Mouse (Mus musculus) heart, adult 2 months (tissue): ENCODE data around the gene Mta3.

Experiments used
- CTCF ChIP-seq: fragments of 200-600 bp; IDR thresholded peaks from 2 replicates; pipeline ENCODE4 v1.8.1; 2022; ENCODE audit warnings: antibody characterized with exemption, mild to moderate bottlenecking, moderate library complexity
- POLR2A ChIP-seq: fragments of 200-500 bp; IDR thresholded peaks from 2 replicates; pipeline ENCODE4 v1.6.1; 2011; ENCODE audit warnings: mild to moderate bottlenecking, low read depth, low read length, control low read depth; ENCODE audit not compliant: insufficient read depth

GRCm38 (mm10) chr17:83666597-83667287 lies 39.2 kb upstream of the Mta3 start:
- TF ChIP-seq CTCF (no peak), POLR2A (no peak)
